Mouse (Mus musculus): ENCODE data around the gene Tango6. TPM values are rescaled to one million over a fixed set of nuclear protein-coding genes. Genes with fewer than 3 reads are reported as not detected.

Tango6 gene
- 10 to 100 TPM; 17.0 to 18.9 TPM for total RNA-seq (2023)

DNA sequence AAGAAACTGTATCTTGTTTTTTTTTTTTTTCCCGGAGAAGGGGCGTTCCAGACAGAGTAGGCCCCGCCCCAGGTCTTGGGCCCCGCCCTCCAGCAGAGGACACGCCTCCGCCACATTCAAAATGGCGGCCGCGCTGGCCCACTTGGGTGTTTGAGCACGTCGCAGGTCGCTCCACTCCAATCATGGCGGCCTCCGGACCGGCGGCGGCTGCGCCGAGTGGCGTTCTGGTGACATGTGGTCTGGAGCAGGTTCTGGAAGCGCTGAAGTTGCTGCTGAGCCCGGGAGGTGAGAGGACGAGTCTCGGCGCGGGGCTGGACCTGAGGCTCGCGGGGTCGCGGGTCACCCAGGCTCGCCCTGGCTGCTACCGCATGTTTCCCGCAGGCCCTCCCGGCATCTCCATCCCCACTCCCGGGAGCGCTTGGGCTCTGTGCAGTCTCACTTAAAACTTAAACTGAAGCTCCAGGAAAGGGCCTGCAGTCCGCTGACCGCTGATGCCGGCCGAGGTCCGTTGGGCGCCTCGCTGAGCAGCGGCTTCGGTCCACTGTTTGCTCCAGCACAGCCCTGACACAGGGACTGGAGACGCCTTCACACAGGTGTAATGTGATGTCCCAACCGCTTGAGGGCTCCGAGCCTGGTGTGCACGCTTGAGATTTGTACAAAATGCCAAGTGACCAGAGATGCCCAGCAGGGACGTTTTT, at the start of gene Tango6:
Tango6 (plus strand) TSS at position 98 of the 698 bp plus-strand sequence.

DNA sequence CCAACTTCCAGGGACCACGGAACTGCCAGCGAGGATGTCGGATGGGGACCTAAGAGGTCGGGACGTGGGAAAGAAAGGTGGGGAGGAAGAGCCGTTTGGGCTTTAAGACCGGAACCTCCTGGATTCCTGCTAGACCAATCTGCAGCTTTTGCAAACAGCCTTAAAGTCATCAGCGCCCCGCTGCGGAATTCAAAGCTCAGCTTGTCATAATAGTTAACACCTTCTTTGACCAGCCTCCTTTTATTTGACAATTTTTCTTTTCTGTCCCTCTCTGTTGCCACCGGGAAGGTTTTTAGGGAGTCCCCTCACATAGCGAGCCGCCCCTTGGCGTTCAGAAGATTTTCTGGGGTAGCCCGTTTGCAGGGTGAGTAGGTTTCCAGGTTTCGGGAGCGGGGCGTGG, 187.2 kb downstream of the Tango6 start, which contains the start of gene Has3:
Has3 (plus strand) TSS at position 192 of the 400 bp plus-strand sequence.

DNA sequence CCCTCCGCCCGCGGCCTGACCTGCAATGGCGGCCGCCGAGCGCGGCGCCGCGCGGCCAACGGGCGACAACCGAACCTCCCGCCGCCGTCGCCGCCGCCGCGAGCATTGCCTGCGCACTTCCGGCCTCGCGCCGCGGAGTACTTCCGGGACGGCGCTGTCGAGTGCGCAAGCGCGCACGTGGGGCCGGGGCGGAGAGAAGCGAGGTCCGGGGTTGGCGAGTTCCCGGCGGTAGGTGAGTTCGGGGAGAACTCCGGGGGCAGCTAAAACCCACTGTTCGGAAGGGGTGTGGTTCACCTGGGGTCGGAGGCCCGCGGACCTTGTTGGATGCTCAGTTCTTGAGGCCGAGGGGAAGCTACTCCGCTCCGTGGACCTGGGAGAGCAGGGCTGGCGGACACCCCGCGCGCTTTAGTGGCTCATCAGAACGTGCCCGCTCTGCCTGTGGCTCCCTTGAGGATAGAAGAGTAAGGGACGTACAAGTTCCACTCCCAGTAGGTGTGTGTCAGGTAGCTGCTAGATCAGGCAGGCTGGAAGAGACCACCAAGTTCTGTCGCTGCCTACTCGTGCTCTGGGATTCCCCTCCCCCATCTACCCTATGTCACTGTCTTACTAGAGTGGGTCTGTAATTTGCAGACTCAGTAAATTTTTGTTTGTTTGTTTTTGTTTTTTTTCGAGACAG, 210.8 kb downstream of the Tango6 start, which contains the start of gene Utp4:
Utp4 (plus strand) TSS at position 156 of the 676 bp plus-strand sequence.

Other genes starting within 250 kb of the Tango6 start
- not detected for gene 6030452D12Rik, start 182.5 kb upstream of the Tango6 start, total RNA-seq (2023)
- gene Cdh3, start 172.2 kb upstream of the Tango6 start, total RNA-seq (2023): not detected
- gene Gm10073, start 109.6 kb upstream of the Tango6 start, total RNA-seq (2023): 100 to 1,000 TPM; 326 TPM
- under 1 TPM in 1 of 2 experiments, not detected in 1; 0.17 TPM for gene Cdh1, start 79.7 kb upstream of the Tango6 start, total RNA-seq (2023)
- under 1 TPM; 0.44 to 0.84 TPM for gene Has3, start 187.2 kb downstream of the Tango6 start, total RNA-seq (2023)
- 10 to 100 TPM; 38.3 to 50.6 TPM for gene Utp4, start 210.6 kb downstream of the Tango6 start, total RNA-seq (2023)